Mouse (Mus musculus): Measurements from ENCODE around the gene Dck.
A peak's percentile ranks its signal among the peaks of the same experiment; 100 is the strongest.

Gene Dck

DNA sequence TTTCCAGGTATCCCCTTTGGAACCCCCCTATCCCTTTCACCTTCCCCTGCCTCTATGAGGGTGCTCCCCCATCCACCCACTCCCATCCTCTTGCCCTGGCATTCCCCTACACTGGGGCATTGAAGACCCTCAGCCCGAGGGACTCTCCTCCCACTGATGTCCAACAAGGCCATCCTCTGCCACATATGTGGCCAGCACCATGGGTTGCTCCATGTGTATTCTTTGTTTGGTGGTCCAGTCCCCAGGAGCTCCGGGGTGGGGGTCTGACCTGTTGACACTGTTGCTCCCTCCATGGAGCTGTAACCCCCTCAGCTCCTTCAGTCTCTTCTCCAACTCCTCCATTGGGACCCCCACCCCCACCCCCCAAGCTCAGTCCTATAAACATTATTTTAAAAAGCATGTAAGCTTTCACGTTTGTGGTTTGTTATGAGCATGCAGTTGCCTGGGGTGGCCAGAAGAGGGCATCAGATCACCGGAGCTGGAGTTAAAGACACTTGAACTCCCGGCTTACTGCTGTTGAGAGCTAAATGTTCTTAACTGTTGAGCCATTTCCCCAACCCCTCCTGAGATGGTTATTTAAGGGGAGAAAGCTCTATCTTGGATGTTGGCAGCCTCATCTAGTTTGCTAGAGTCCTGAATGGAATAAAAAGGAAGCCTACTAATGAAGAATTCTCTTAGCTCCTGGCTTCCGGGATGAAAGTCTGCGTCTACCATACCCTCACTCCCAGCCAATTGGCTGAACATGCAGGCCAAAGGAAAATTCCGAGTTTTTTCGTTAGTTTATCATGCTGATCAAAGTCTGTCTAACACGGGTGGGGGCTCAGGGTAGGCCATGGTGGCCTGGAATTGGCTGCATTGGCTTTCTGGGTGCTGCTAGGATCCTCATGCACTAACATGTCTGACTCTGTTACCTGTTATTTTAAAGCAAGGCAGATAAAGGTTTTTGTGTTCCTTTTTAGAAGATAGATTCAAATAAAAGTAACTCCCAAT, 26.8 kb downstream of the Dck start:
- peak in 1 of 2 experiments; percentile 55 for DNase-seq (ENCODE audit: low spot score in 2 of 2)

- no peak for DNase-seq (ENCODE audit: low spot score in 2 of 2)
These were observed 28.9 kb downstream of the Dck start for GRCm38 (mm10) chr5:88793676-88794075.

DNA sequence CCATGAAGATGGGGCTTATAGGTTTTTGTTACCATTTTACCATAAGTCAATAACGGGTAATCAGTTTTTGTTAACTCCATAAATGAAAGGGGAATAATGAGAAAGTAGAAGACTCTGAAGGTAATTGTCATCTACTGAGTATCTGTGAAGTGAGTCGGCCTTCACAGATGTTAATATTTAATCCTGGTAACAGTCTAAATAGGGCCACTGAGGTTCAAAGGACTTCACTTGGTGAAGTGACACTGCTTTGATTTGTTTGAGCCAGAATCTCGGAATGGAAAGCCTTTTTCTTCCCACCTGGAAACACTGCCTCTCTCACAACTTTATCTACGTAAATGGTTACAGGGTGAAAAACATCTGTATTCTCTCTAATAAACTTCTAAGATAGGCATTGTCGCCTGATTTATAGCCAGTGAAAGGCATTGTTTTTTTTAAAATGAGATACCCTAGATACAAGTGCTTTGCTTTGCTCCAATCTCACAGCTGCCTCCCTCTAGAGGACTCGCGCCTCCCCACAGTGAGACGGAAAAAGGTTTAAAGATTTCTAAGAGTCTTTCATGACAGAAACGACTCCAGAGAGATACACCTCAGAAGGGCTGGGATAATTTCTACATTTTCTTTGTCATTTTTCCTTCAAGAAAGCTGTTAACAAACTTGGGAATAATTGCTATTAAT, 31.3 kb downstream of the Dck start:
- DNase-seq (ENCODE audit: low spot score in 2 of 2) = no peak

GRCm38 (mm10) chr5:88796588-88796987, 31.8 kb downstream of the Dck start:
- DNase-seq (ENCODE audit: low spot score in 2 of 2) = no peak

GRCm38 (mm10) chr5:88797121-88797520, 32.3 kb downstream of the Dck start:
- no peak for DNase-seq (ENCODE audit: low spot score in 2 of 2)

DNA sequence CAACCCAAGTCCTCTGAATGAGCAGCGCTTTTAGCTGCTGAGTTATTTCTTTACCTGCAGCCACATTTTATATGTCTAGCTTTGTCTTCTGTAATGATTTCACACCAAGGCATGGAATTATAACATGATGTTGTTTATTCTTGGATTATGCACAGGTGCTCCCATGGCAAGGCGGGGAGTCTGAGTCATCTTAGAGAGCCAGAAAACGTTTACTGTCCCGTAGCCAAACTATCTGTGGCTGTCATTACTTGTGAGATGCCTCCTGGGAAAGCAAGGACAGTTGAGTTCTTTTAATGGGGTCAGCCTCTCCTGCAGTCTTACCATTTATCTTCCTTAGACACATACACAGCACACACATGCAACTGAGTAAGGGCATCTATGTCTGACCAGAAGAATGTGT, 40.8 kb downstream of the Dck start:
- no peak for DNase-seq (ENCODE audit: low spot score in 2 of 2)

DNA sequence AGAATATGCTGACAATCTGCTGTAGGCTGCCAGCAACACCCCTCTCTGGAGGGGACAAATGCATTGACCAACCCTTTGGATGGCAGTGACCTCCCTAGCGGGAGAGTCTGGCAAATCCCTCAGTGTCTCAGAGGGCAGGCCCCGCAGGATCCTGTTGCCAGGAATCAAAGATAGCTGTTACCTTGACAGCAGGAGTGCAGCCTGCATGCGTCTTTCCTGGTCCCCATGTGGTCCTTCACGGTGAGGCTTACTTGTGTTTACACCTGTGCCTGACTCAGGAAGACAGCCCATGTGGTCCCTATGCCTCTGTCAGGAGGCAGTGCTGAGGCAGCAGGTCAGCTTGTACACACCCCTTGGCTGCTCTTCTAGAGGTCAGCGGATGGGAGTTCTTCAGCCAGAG, 41.5 kb downstream of the Dck start:
- DNase-seq (ENCODE audit: low spot score in 2 of 2) = no peak

DNA sequence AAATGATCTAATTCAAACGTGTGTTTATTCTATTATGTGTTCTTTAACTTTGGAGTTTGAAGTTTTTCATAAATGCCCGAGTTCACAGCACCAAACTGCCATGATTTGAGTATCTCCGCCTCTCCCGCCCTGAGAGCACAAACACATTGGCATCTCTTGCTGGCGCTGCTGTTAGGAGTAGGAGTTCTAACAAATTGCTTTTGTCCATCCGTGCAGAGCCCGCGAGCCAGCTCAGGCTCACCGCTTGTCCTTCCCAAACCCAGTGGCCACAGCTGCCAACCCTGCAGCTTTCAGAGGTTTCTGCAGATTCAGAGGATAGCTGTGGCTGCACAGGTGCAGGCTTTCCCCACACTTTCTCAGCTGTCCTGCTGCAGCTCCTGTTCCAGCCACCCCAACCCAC, 42.5 kb downstream of the Dck start:
- no peak for DNase-seq (ENCODE audit: low spot score in 2 of 2)

GRCm38 (mm10) chr5:88813188-88813587, 48.4 kb downstream of the Dck start:
- DNase-seq (ENCODE audit: low spot score in 2 of 2) = no peak

- no peak for DNase-seq (ENCODE audit: low spot score in 2 of 2)
These were observed 49.8 kb downstream of the Dck start for GRCm38 (mm10) chr5:88814552-88814951.

DNA sequence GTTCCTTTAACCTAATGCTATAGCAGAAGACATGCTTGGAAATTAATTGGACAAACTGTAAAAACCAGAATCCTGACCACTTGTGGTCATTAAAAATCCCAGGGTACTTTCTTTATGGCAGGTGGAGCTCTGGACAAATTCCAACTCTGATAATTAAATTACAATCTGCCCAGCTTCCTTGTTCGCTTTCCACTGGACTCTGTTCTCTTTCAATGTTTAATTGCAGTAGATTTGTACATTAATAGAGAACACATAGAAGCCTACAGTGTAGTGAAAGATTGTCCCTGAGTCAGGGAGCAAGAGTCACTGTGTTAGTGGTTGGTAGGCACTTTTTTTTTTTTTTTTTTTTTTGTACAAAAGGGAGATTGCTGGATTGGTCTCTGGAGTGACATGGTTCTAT, 56.7 kb downstream of the Dck start:
- no peak for DNase-seq (ENCODE audit: low spot score in 2 of 2)

DNA sequence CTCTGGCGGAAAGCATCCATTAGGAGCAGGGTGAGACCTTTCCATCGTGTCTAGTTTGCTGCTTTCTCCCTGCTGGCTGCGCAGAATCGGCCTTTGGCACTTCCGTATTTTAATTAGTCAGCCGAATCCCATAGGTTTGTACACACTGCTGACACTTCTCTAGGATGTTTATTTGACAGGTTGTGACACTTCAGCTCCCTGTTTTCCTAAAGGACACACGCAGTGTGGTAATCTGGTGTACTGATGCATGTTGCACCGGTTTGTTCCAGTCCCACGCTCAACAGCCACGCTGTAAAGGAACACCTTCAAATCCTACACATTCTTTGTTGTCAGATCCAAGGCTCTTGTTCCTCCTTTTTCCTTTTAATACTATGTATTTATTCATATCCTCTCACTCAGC, 60.0 kb downstream of the Dck start:
- DNase-seq (ENCODE audit: low spot score in 2 of 2) = no peak

GRCm38 (mm10) chr5:88829835-88830571, 65.2 kb downstream of the Dck start:
- DNase-seq (ENCODE audit: low spot score in 2 of 2) = no peak

DNA sequence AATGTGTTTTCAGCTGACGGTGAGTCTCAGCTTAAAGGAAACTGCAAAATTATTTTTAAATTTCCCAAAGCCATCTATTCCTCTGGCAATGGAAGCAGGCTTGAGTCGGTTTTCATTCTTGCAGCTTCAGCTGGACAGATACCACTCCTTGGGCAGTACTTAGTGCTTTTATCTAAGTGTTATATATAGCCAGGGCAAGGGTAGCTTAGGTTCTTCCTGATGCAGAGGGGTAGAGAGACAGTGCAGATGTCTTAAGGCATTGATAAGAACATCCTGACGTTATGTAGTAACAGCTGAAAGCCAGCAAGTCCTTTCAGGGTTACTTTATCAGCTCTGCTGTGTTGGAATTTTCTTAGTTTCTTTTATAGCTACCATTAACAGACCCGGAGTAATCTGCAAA, 66.1 kb downstream of the Dck start:
- DNase-seq (ENCODE audit: low spot score in 2 of 2) = no peak

DNA sequence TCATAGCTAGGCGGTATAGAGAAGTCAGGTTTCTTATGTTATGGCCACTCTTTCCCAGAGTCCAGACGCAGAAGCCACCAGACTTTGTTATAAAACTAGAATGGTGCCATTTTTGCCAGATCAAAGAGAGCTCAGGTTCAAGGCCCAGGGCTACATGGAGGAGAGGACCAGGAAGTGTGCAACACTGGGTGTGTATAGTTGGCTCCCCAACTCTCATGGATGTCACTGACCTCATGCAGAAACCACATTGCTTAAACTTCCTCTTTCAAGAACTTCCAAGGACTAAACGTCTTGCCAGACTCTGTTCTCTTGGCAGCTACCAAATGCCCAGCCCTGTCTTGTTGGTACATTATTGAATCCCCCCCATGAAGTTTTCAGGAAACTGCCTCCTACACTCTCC, 67.1 kb downstream of the Dck start:
- no peak for DNase-seq (ENCODE audit: low spot score in 2 of 2)

Measured in frontal cortex, postnatal 14 days (tissue).